Mouse (Mus musculus): ENCODE measurements around the gene Ccl4.

- TF ChIP-seq CHD2 (IDR thresholded peaks at IDR 0.05; ENCODE audit: low read depth, low read length) (no peak), HCFC1 (IDR thresholded peaks at IDR 0.05; ENCODE audit: borderline replicate concordance, insufficient read depth, low read length) (no peak), ZNF384 (IDR thresholded peaks at IDR 0.05; ENCODE audit: low read depth, low read length) (no peak)
Measured at GRCm38 (mm10) chr11:83675665-83676064, 13.3 kb downstream of the Ccl4 start.
